Mouse (Mus musculus) kidney, postnatal 14 days (tissue): ENCODE results near the gene Kctd8.
"Not testable (repeated sequence)": the region's sequence is repeated elsewhere in the genome, so short reads cannot be mapped to it uniquely, and the experiment has no call there.

Source experiments
- DNase-seq: peaks from one replicate; pipeline ENCODE4 v3.0.0; 2022; ENCODE audit warnings: mixed read lengths

The Kctd8 gene

GRCm38 (mm10) chr5:69340919-69341801, at the start of gene Kctd8:
TSS of gene Kctd8 (minus strand) at chr5:69341679.
- peak; percentile 62 for DNase-seq

GRCm38 (mm10) chr5:69379072-69379471, 37.6 kb upstream of the Kctd8 start:
- no peak for DNase-seq

- no peak for DNase-seq
Observed at GRCm38 (mm10) chr5:69350596-69350995, 9.1 kb upstream of the Kctd8 start.

- DNase-seq = peak; percentile 2
Observed at GRCm38 (mm10) chr5:69340102-69340918, 1.2 kb downstream of the Kctd8 start.

- no peak for DNase-seq
Observed at GRCm38 (mm10) chr5:69339623-69339970, 1.9 kb downstream of the Kctd8 start.

- no peak for DNase-seq
Observed at GRCm38 (mm10) chr5:69338916-69339622, 2.4 kb downstream of the Kctd8 start.

- DNase-seq = no peak
Observed at GRCm38 (mm10) chr5:69327561-69327960, 13.9 kb downstream of the Kctd8 start.

GRCm38 (mm10) chr5:69324566-69325230, 16.8 kb downstream of the Kctd8 start:
- no peak for DNase-seq

- DNase-seq = no peak
Observed at GRCm38 (mm10) chr5:69312611-69313010, 28.9 kb downstream of the Kctd8 start.

- DNase-seq = no peak
Observed at GRCm38 (mm10) chr5:69301665-69302064, 39.8 kb downstream of the Kctd8 start.

GRCm38 (mm10) chr5:69292353-69292752, 49.1 kb downstream of the Kctd8 start:
- DNase-seq = no peak

- DNase-seq = no peak
Observed at GRCm38 (mm10) chr5:69284359-69284758, 57.1 kb downstream of the Kctd8 start.

GRCm38 (mm10) chr5:69252366-69252765, 89.1 kb downstream of the Kctd8 start:
- no peak for DNase-seq

- DNase-seq = no peak
Observed at GRCm38 (mm10) chr5:69241931-69242330, 99.5 kb downstream of the Kctd8 start.

- no peak for DNase-seq
Observed at GRCm38 (mm10) chr5:69233560-69233959, 107.9 kb downstream of the Kctd8 start.

GRCm38 (mm10) chr5:69231649-69232048, 109.8 kb downstream of the Kctd8 start:
- not testable (repeated sequence) for DNase-seq

GRCm38 (mm10) chr5:69227147-69227546, 114.3 kb downstream of the Kctd8 start:
- no peak for DNase-seq

GRCm38 (mm10) chr5:69222608-69223007, 118.9 kb downstream of the Kctd8 start:
- no peak for DNase-seq

- no peak for DNase-seq
Observed at GRCm38 (mm10) chr5:69215216-69215615, 126.3 kb downstream of the Kctd8 start.

- no peak for DNase-seq
Observed at GRCm38 (mm10) chr5:69209401-69209800, 132.1 kb downstream of the Kctd8 start.

GRCm38 (mm10) chr5:69207713-69208112, 133.8 kb downstream of the Kctd8 start:
- no peak for DNase-seq

- DNase-seq = no peak
Observed at GRCm38 (mm10) chr5:69159897-69160509, 181.5 kb downstream of the Kctd8 start.
